Mouse (Mus musculus) embryonic facial prominence, embryonic 11.5 days (tissue): ENCODE results near the gene Epb41l1. TPM values are rescaled to one million over a fixed set of nuclear protein-coding genes. Genes with fewer than 3 reads are reported as not detected.

Experiments
- ATAC-seq: fragments of 200-750 bp; cut with Nextera tagmentation; replicated peaks from 2 replicates; pipeline ENCODE4 v1.8.0; 2017; ENCODE audit warnings: low read depth; ENCODE audit not compliant: insufficient number of reproducible peaks, low FRiP score, low TSS enrichment
- DNase-seq: peaks from one replicate; pipeline ENCODE4 v3.0.0-alpha.2; 2015; ENCODE audit warnings: low spot score
- H3K27ac ChIP-seq: fragments of 300-500 bp; sonication (generic); replicated peaks from 2 replicates; pipeline ENCODE4 v1.5.1; 2014; ENCODE audit warnings: mild to moderate bottlenecking, low read depth, low read length, control low read depth
- H3K27me3 ChIP-seq: fragments of 300-500 bp; sonication (generic); 2 replicates; pipeline ENCODE4 v1.6.1; 2014; ENCODE audit warnings: mild to moderate bottlenecking, low read length, moderate library complexity, mixed read lengths; ENCODE audit not compliant: control insufficient read depth, insufficient read depth
- H3K36me3 ChIP-seq: fragments of 300-500 bp; sonication (generic); replicated peaks from 2 replicates; pipeline ENCODE4 v1.6.1; 2014; ENCODE audit warnings: low read depth, mild to moderate bottlenecking, low read length, moderate library complexity, mixed read lengths; ENCODE audit not compliant: control insufficient read depth, insufficient read depth
- H3K4me1 ChIP-seq: fragments of 300-500 bp; sonication (generic); 2 replicates; pipeline ENCODE4 v1.6.1; 2014; ENCODE audit warnings: low read length, mixed read lengths; ENCODE audit not compliant: control insufficient read depth, insufficient read depth
- H3K4me2 ChIP-seq: fragments of 300-500 bp; sonication (generic); 2 replicates; pipeline ENCODE4 v1.6.1; 2014; ENCODE audit warnings: low read depth, mild to moderate bottlenecking, control low read depth, low read length, moderate library complexity
- H3K4me3 ChIP-seq: fragments of 300-500 bp; sonication (generic); 2 replicates; pipeline ENCODE4 v1.5.1; 2014; ENCODE audit warnings: low read depth, low read length, control low read depth
- H3K9ac ChIP-seq: fragments of 300-500 bp; sonication (generic); replicated peaks from 2 replicates; pipeline ENCODE4 v1.6.1; 2014; ENCODE audit warnings: mild to moderate bottlenecking, control low read depth, low read length
- H3K9me3 ChIP-seq: fragments of 300-500 bp; sonication (generic); replicated peaks from 2 replicates; pipeline ENCODE4 v1.6.1; 2016; ENCODE audit warnings: mild to moderate bottlenecking, low read length, inconsistent platforms, mixed read lengths; ENCODE audit not compliant: control insufficient read depth
- WGBS: fragments of 180-500 bp; shearing (Covaris S2); extraction: QIAGEN DNeasy Blood & Tissue Kit; methylation state at CpG from one replicate; pipeline ENCODE4 v1.1.7; 2014; 5-methylcytosine and 5-hydroxymethylcytosine counted together
- polyA plus RNA-seq: library from polyadenylated mRNA; unstranded; fragments of >200 nt; fragmentation: Nextera tagmentation; extraction: Ambion mirVana; gene quantifications from 2 replicates; pipeline ENCODE4 v1.2.1, GENCODE M21; 2014

Epb41l1 gene
- polyA plus RNA-seq, 1 experiment from 2014 or later: 3.3 TPM

- DNase-seq: no peak
- ATAC-seq: no peak
- no peaks in the 10 kb centered on the region for H3K27me3 ChIP-seq
- H3K4me2 ChIP-seq: no peak overlapping the region
- 87% methylated on average over 11 of the region's 11 CpGs for WGBS
- no peaks in the 10 kb centered on the region for H3K9me3 ChIP-seq
- H3K36me3 ChIP-seq: no peaks in the 10 kb centered on the region
- no peak overlapping the region for H3K4me3 ChIP-seq
- H3K4me1 ChIP-seq: no peaks in the 10 kb centered on the region
- H3K27ac ChIP-seq: no peak overlapping the region
- H3K9ac ChIP-seq: no peak overlapping the region
These were observed 46.8 kb downstream of the Epb41l1 start for GRCm38 (mm10) chr2:156467538-156467937.

- Histone ChIP-seq H3K36me3 (no peaks in the 10 kb centered on the region), H3K27ac (no peak overlapping the region), H3K9ac (no peak overlapping the region), H3K4me2 (no peak overlapping the region), H3K9me3 (no peaks in the 10 kb centered on the region), H3K4me3 (no peak overlapping the region), H3K27me3 (no peaks in the 10 kb centered on the region), H3K4me1 (no peaks in the 10 kb centered on the region)
- DNase-seq: no peak
- 82% methylated on average over 5 of the region's 5 CpGs for WGBS
- ATAC-seq: no peak
These were observed 48.2 kb downstream of the Epb41l1 start for GRCm38 (mm10) chr2:156468890-156469289.

DNA sequence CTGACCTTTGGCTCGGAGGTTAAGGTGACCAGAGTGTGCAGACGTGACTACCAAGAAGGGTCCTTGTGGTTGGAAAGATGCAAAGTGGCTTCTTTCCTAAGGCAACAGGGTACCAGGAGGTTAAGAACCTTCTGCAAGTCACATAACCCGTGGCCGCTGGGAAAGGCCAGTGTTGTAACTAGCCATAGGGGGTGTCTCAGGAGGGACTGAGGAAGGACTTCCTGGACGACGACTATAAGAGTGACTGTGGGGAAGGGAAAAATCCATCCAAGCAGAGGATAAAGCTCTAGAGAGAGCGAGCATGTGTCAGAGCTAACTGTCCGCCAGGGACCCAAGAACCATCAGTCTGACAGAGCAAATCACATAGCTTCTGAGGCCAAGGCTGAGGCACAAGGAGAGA, 48.8 kb downstream of the Epb41l1 start:
- Histone ChIP-seq H3K9me3 (no peaks in the 10 kb centered on the region), H3K27me3 (no peaks in the 10 kb centered on the region), H3K36me3 (no peaks in the 10 kb centered on the region), H3K4me1 (no peaks in the 10 kb centered on the region), H3K4me3 (no peak overlapping the region), H3K4me2 (no peak overlapping the region), H3K27ac (no peak overlapping the region), H3K9ac (no peak overlapping the region)
- DNase-seq (no peak), ATAC-seq (no peak)
- WGBS: 58% methylated on average over 8 of the region's 8 CpGs

- peaks cover 6% of the 10 kb centered on the region; the same call in 1 of the 2 replicates for H3K4me1 ChIP-seq
- ATAC-seq: no peak
These were observed 50.2 kb downstream of the Epb41l1 start for GRCm38 (mm10) chr2:156470938-156471337.

GRCm38 (mm10) chr2:156472336-156472735, 51.6 kb downstream of the Epb41l1 start:
- Histone ChIP-seq H3K9me3 (no peaks in the 10 kb centered on the region), H3K4me3 (no peak overlapping the region), H3K27ac (no peak overlapping the region), H3K4me1 (peaks cover 8% of the 10 kb centered on the region), H3K36me3 (no peaks in the 10 kb centered on the region), H3K27me3 (no peaks in the 10 kb centered on the region), H3K4me2 (no peak overlapping the region), H3K9ac (no peak overlapping the region)
- 90% methylated on average over 8 of the region's 8 CpGs for WGBS
- ATAC-seq (no peak), DNase-seq (no peak)

More at GRCm38 (mm10) chr2:156470938-156471337, 50.2 kb downstream of the Epb41l1 start:
- Histone ChIP-seq H3K27ac (no peak overlapping the region), H3K36me3 (no peaks in the 10 kb centered on the region), H3K4me3 (no peak overlapping the region), H3K9ac (no peak overlapping the region), H3K9me3 (no peaks in the 10 kb centered on the region), H3K27me3 (no peaks in the 10 kb centered on the region), H3K4me2 (no peak overlapping the region)
- no peak for DNase-seq
- WGBS: 81% methylated on average over 7 of the region's 7 CpGs

DNA sequence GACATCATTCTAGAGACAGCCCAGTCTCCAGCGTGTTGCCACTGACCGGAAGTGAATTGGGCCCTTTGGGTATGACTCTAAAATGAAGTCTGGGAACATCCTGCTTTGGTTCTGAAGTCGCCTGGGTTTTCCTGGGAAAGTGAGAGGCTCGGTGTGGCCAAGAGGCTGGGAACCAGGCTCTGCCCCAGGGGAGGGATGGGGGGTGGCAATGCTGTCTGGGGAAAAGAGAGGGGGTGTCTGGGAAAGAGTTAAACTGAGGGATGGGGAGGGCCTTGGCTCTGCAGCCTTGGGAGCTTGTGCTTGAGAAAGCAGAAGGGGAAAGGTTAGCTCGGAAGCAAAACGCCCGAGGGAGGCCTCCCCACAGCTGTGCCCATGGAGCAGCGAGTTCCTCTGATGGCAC, 53.0 kb downstream of the Epb41l1 start:
- Histone ChIP-seq H3K36me3 (no peaks in the 10 kb centered on the region), H3K9ac (no peak overlapping the region), H3K27ac (no peak overlapping the region), H3K9me3 (no peaks in the 10 kb centered on the region), H3K4me3 (no peak overlapping the region), H3K27me3 (no peaks in the 10 kb centered on the region), H3K4me1 (peaks cover 8% of the 10 kb centered on the region), H3K4me2 (no peak overlapping the region)
- 68% methylated on average over 8 of the region's 8 CpGs for WGBS
- no peak for ATAC-seq
- no peak for DNase-seq

- WGBS: 46% methylated on average over 3 of the region's 3 CpGs
- Histone ChIP-seq H3K9me3 (no peaks in the 10 kb centered on the region), H3K27me3 (no peaks in the 10 kb centered on the region), H3K9ac (no peak overlapping the region), H3K4me1 (peaks cover 8% of the 10 kb centered on the region), H3K27ac (no peak overlapping the region), H3K36me3 (no peaks in the 10 kb centered on the region), H3K4me2 (no peak overlapping the region), H3K4me3 (no peak overlapping the region)
- DNase-seq (no peak), ATAC-seq (no peak)
These were observed 53.4 kb downstream of the Epb41l1 start for GRCm38 (mm10) chr2:156474111-156474510.

- 26% methylated on average over 12 of the region's 12 CpGs for WGBS
- Histone ChIP-seq H3K27ac (no peak overlapping the region), H3K27me3 (no peaks in the 10 kb centered on the region), H3K4me3 (peak overlapping the region; percentile 67), H3K4me1 (peaks cover 8% of the 10 kb centered on the region), H3K36me3 (no peaks in the 10 kb centered on the region), H3K9ac (peak overlapping the region; percentile 93), H3K4me2 (peak overlapping the region; percentile 97), H3K9me3 (no peaks in the 10 kb centered on the region)
- ATAC-seq (0 out of 2 replicates have a peak, but pooled peaks have one; percentile 8), DNase-seq (no peak)
These were observed 54.2 kb downstream of the Epb41l1 start for GRCm38 (mm10) chr2:156474891-156475284.
